Mouse (Mus musculus) layer of hippocampus, adult 8-10 months (tissue): Measurements from ENCODE around the gene Lpcat1. TPM values are rescaled to one million over a fixed set of nuclear protein-coding genes. Genes with fewer than 3 reads are reported as not detected.

Experiments used
- DNase-seq, 2 experiments: peaks; one replicate each; pipeline ENCODE4 v3.0.0; 2022; ENCODE audit warnings: low spot score in 2 of 2
- total RNA-seq, 4 experiments: library from RNA; stranded (reverse); gene quantifications; 2 replicates each; pipeline ENCODE4 v1.2.4; 2022

Lpcat1 gene
- total RNA-seq, 4 experiments from 2014 or later, result 33.1 to 47.9 (median 44.0) TPM

DNA sequence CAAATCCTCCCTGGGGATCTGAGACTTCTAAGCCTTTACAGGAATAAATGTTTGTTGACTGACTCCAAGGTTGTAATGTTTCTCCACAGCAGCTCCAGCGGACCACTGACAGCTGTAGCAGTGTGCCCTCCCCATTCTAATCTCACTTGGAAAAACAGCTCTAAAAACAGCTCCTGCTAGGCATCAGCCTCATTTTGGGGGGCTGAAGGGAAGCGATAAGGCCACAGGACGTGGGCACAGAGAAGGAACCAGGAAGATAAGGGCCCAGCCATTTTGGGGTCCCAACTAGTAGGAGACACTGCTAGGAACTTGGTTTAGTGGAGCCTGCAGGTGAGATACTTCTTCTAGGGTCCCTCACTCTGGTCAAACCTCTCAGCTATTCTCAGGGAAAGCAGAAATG, 68.3 kb downstream of the Lpcat1 start:
- no peak for DNase-seq

DNA sequence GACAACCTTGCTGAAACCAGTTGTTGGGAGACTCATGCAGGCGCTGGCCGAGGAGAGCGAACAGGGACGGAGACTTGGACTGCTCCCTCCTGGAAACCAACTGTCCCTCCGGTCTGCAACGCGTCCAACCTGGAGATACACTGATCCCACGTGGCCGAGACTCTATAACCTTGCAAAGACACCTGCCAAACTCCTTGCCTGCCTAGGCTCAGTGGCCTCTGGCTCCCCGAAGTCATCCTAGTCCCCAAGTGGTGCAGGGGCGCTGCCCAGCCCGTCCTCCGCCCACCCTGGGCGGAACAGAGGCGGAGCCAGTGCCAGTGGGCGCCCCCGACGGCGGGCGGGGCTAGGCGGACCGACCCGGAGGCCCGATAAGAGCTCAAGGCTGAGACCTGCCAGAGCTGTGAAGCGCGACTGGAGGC, 69.4 kb downstream of the Lpcat1 start, which contains the start of gene Slc6a3:
Gene Slc6a3 (plus strand): TSS at position 345 of the 419 bp plus-strand sequence.
- DNase-seq, result no peak

DNA sequence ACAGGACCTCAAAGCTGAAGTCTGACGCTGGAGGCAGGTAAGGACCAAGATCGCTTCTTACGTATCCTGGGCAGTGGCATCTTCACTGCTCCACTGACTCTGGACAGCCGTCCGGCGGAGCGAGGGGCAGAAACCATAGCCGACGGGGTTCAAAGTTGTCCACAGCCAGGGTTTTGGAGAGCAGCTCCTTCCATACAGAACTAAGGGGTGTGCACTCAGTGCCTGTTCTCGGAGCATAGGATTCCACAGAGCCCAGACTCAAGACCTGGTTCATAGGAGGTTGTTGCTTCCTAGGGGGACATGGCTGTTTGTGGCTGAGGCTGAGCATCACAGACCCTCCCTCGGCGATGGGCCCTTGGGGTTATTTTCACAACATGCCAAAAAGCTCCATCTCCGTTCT, 69.8 kb downstream of the Lpcat1 start:
- no peak for DNase-seq

DNA sequence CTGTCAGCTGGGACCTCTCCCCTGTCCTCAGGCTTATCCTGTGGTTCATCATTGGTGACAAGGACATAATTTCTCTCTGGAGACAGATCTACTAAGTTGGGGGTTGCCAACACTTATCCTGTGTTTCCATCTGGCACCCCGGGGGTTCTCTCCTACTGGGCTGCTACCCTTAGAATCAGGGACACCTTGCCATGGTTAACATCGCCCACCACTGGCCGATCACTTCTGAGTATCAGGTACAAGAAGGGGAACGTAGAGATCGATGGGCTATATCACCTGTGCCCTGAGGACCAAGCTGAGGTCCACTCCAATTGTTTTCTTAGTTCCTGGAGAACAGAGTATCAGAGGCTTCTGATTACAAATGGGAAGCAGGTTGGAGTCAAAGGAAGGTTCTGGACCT, 97.2 kb downstream of the Lpcat1 start:
- DNase-seq, result no peak

Other genes starting within 250 kb of the Lpcat1 start
- not detected for gene Irx4, start 206.7 kb upstream of the Lpcat1 start, total RNA-seq
- 10 to 100 TPM; 30.2 to 34.6 (median 34.2) TPM for gene Mrpl36, start 138.7 kb upstream of the Lpcat1 start, total RNA-seq
- gene Ndufs6, start 138.7 kb upstream of the Lpcat1 start, total RNA-seq, result 100 to 1,000 TPM; 155 to 181 (median 165) TPM
- under 1 TPM in 3 of 4 experiments, not detected in 1; 0.13 to 0.52 (median 0.21) TPM for gene Slc6a3, start 69.5 kb downstream of the Lpcat1 start, total RNA-seq
- 100 to 1,000 TPM; 116 to 132 (median 122) TPM for gene Clptm1l, start 136.8 kb downstream of the Lpcat1 start, total RNA-seq
- 1 to 10 TPM; 2.5 to 5.3 (median 3.5) TPM for gene Tert, start 159.7 kb downstream of the Lpcat1 start, total RNA-seq
- gene Slc6a18, start 210.8 kb downstream of the Lpcat1 start, total RNA-seq, result not detected
- gene Slc6a19, start 237.7 kb downstream of the Lpcat1 start, total RNA-seq, result under 1 TPM; 0.14 to 0.45 (median 0.32) TPM